Mouse (Mus musculus) liver, adult (tissue): ENCODE results near the gene Pigc.

Experiments
- GATA4 ChIP-seq: IDR thresholded peaks from 2 replicates; pipeline ENCODE4 v1.6.1; 2014; ENCODE audit warnings: mild to moderate bottlenecking, low read length; ENCODE audit not compliant: insufficient replicate concordance

Pigc gene

DNA sequence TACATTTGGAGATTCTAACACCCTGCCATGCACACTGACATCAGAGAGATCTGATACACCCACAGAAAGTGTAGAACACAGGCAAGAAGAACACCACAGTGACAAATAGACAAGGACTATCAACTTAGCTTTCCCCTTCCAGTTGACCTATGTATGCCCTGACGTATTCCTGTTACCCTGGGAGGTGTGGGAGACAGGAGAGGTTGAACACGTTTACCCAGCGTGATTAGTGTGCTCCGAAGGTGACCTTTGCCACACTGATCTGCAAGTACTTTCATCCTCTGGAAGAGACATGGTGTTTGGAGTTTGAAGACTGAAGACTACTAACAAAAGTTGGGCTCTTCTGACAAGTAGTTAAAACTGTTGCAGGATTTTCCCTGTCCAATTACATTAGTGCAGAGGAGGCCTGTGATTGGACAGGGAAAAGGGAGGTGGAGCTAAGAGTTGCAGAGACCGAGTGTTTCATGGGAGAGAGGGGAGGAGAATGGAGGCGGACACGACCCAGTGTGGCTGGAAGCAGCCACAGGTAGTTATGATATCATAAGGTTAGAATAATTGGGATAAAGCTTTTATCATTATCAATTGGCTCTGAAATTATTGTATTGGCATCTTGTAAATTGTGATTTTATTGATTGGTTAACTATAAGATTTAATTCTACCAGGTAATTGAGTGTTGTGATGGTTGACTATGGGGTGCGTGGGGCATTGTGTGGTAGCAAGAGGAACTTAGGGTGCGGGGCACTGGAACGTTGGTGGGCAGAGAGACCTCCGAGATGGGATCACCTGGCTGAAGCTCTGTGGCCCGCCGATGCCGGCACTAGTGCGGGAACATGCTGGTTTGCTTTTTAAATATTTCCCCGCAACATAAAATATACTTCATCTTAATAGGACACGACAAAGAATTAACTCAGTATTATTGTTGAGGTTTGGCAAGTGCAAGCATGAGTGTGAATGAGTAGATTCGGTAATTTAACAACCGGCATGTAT is 10.7 kb upstream of the Pigc start:
- no peak for TF ChIP-seq GATA4

DNA sequence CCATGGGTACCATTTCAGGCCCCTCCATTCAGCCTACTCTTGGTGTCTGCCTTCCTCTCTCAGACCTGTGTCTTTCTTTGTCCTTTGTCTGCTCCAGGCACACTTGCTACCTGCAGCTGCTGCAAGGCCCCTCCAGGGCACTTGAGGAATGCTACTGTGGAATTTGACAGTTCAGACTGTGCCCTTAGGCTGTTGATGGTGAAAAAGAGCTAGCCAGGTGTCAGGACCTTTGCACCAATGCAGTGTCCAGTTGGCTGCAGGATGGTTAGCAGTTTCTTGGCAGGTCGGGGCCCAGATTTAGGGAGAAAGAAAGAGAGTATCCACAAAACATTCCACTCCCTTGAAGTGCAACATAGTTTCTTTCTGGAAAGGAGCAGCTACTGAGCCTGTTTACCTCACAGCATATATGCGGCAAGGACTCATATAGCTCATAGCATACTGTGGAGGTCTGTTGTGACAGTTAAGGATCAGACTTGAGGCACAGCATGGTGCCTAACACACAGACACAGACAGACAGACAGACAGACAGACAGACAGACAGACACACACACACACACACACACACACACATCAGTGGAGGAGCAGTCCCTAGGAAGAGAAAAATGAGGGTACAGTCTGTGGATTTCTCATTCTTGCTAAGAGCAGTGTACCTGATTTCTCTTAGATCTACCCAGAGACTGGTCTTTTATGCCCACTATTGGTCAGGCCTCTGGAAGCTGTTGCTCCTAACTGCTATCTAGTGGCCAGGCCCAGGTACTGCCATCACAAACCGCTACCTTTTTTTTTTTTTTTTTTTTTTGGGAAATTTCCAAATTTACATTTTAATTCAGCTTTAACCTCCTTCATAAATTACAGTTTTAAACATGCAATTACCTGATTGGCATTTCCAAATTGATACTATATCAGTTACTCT is 6.3 kb upstream of the Pigc start:
- no peak for TF ChIP-seq GATA4

- no peak for TF ChIP-seq GATA4
Observed at GRCm38 (mm10) chr1:161967936-161968335, 1.1 kb upstream of the Pigc start.

- no peak for TF ChIP-seq GATA4
Observed at GRCm38 (mm10) chr1:161970874-161971273, 1.9 kb downstream of the Pigc start.

GRCm38 (mm10) chr1:161972233-161972632 is 3.2 kb downstream of the Pigc start:
- TF ChIP-seq GATA4: no peak

DNA sequence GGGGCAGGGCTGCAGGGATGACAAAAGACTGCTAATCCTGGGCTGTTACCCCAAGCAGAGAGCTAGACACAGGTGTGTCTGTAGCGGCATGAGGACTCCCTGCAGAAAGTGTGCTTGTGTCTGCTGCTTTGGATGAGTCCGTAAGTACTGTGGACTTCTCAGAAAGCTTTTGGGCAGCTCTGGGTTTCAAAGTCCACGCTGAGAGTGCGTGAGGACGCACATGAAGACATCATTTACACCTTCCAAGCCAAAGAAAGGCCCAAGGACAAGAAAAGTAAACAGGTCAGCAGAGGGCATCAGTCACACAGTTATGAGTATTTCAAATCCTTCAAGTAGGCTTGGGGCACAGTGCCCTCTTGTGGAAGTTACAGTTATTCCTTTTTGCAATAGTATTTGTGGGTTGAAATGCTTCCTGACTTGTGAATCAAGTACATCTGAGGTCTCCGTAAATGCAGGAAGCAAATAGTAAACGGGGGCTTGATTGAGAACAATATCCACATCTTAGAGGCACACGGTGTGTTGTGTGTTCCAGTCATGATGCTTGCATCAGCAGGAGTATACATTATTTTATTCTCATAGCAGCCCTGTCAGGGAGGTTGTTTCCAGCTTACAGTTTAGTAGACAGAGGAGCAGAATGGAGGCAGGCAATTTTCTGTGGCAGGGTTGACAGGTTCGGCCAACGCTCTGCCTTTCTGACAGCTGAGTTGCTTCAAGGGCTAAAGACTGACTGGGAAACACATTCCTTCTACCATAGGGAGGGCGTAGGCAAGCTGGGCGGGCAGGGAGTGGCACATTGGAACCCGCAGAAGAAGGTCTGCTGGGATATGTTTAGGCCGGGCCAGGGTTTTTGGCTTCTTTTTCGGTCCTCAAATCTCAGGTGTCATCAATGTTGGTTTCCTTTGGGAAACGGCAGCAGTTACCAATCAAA is 7.5 kb downstream of the Pigc start:
- no peak; the same call in 1 of the 2 replicates for TF ChIP-seq GATA4

DNA sequence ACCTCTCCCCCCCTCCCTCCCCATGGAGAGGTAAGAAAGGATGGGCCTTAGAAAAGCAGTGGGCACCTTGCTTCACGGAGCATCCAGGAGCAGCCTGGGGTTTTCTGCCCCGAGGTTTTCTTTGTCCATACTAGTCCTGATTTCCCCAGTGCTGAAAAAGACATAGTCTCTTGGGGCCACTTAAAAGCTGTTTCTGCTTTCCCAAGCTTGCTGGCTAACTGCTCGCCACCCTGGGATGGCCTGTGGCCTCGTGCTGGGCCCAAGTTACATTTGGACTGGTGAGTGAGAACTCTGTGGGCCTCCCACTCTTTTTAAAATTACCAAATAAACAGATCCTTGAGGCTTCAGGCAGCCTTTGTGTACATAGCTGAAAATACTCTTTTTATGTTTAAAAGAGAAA is 8.3 kb downstream of the Pigc start:
- no peak for TF ChIP-seq GATA4

GRCm38 (mm10) chr1:161978173-161978700 is 9.3 kb downstream of the Pigc start:
- TF ChIP-seq GATA4: no peak

- no peak for TF ChIP-seq GATA4
Observed at GRCm38 (mm10) chr1:161979536-161979935, 10.6 kb downstream of the Pigc start, which contains the start of gene 4930558K02Rik. TSS of gene 4930558K02Rik (minus strand) at chr1:161979636.

DNA sequence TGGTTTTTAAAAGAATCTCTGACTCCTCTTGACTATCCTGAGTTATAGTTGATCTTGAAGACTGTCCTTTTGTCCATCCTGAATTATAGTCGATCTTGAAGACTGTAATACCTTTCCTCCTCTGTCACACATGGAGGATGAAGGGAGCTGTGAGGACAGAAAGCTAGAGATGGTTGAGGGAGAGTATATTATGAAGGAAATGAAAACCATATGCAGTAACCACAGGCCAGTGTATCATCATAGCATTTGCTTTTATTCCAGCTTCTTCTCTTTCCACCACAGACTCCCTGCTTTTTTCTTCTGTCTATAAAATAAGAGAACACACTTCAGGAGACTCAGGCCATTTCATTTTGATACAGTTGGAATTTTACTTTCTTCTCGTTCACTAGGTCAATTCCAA is 11.1 kb downstream of the Pigc start:
- TF ChIP-seq GATA4: no peak

DNA sequence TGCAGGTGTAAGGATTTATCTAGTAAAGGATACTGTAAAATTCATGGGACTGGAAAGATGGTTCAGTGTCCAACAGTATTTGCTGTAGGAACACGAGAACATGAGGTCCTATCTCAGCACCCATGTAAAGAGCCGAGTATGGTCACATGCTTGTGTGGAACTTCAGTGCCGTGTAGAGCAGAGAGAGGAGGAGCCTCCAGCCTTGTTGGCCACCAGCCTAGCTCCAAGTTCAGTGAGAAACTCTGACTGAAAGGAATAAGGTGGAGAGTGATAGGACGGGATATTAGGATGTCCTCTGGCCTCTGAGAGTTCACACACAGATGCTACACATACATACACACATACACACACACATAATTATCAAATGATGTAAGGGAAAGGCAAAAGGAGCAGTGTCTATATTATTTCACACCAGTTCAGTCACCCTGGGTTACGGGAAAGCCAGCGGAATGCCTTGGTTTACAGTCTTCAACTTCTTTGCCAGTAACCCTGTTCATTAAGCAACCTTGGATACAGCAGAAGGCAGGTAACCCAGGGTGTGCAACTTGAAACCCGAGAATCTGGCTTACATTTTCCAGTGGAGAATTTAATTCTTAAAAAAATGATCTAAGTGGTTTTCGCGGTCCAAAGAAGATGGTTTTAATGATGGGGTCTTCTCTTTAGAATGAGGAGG is 11.8 kb downstream of the Pigc start:
- TF ChIP-seq GATA4: no peak

DNA sequence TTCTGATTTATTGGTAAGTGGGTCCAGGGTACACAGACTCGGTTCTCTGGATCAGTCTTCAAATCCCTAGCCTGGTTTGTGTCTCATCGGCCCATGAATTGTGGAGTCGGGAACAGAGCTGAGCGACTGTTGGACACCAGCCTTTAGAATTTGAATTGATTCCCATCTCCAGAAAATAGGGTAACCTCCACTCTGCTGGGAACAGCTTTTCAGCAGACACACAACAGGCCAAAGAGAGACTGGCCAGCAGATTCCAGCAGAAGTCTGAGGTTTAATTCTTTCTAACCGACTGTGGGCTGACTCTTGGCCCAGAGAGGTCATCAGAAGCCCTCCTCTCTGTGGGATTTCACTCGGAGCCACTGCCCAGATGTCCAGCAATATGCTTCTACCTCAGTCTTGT is 14.5 kb downstream of the Pigc start:
- no peak for TF ChIP-seq GATA4

DNA sequence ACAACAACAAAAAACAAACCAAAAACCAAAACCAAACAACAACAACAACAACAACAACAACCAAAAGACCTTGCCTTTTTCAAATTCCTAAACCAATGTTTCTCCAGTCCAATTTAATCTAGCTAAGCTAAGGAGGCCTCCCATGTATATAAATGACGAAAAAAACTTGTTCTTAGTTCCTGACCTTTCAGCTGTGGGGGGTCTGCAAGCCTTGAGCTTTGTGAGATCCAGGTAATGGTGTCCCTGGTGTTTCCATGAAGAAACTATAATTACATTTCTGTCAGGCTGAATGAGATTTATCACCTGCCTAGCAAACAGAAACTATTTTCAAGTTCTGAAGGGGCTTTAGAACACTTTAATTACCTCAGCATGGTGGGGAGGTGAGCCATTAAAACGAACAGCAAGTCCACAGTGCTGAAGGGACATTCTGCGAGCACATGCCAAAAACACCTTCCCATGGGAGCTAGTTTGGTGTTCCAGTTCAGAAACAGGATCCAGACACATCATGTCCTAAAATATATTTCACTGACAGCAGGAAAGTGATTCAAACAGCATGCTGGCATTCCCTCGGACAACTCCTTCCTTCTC is 15.1 kb downstream of the Pigc start:
- no peak for TF ChIP-seq GATA4
